Mouse (Mus musculus) olfactory bulb, adult 2 months (tissue): ENCODE data around the gene Gsap. TPM values are rescaled to one million over a fixed set of nuclear protein-coding genes. Genes with fewer than 3 reads are reported as not detected.

ENCODE experiments used
- H3K27ac ChIP-seq: fragments of 200-500 bp; 2 replicates; pipeline ENCODE4 v1.5.1; 2012; ENCODE audit warnings: low read depth, low read length; ENCODE audit not compliant: insufficient read depth
- H3K4me1 ChIP-seq: fragments of 200-500 bp; 2 replicates; pipeline ENCODE4 v1.6.1; 2012; ENCODE audit warnings: low read length; ENCODE audit not compliant: control insufficient read depth, insufficient read depth
- H3K4me3 ChIP-seq: fragments of 200-500 bp; 2 replicates; pipeline ENCODE4 v1.5.1; 2012; ENCODE audit warnings: mild to moderate bottlenecking, low read depth, low read length, moderate library complexity; ENCODE audit not compliant: insufficient read depth
- CTCF ChIP-seq: fragments of 200-500 bp; IDR thresholded peaks from 2 replicates; pipeline ENCODE4 v1.5.1; 2012; ENCODE audit warnings: low read depth, mild to moderate bottlenecking, low read length, moderate library complexity; ENCODE audit not compliant: insufficient read depth
- POLR2A ChIP-seq: fragments of 200-500 bp; IDR thresholded peaks from 2 replicates; pipeline ENCODE4 v1.6.1; 2012; ENCODE audit warnings: mild to moderate bottlenecking, low read depth, low read length, moderate library complexity; ENCODE audit not compliant: insufficient read depth
- whole genome bisulfite sequencing: fragments of 180-500 bp; shearing (Covaris S2); methylation state at CpG from one replicate; pipeline ENCODE4 v1.1.7; 2018; 5-methylcytosine and 5-hydroxymethylcytosine counted together
- polyA plus RNA-seq: library from polyadenylated mRNA; stranded (reverse); fragments of >200 nt; gene quantifications from 2 replicates; pipeline ENCODE4 v1.2.4, GENCODE M21; 2012; ENCODE audit warnings: low replicate concordance; ENCODE audit not compliant: missing spikeins, insufficient read depth, insufficient read length

Gene Gsap
- polyA plus RNA-seq, 1 experiment = not detected

DNA sequence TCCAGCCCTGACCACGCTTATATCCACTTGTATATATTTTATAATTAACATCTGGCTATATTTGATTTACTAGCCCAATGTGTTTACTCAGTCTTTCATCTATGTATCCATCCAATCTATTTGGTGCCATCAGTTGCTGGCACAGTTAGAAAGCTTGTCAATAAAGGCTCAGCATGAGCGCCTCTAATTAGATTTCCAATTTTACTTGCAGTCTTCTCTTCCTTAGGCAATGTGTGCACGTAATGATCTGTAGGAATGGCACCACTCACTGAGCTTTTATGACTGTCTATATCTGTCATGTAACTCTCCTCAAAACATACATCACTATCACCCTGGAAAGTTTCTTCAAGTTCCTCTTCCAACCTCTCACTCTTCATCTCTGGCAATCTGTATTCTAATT lies 29.3 kb upstream of the Gsap start:
- Histone ChIP-seq H3K4me3 (no peak overlapping the region), H3K27ac (no peak overlapping the region), H3K4me1 (no peaks in the 10 kb centered on the region)
- 89% methylated on average over 3 of the region's 3 CpGs for WGBS
- TF ChIP-seq POLR2A = no peak
- no peak for TF ChIP-seq CTCF

DNA sequence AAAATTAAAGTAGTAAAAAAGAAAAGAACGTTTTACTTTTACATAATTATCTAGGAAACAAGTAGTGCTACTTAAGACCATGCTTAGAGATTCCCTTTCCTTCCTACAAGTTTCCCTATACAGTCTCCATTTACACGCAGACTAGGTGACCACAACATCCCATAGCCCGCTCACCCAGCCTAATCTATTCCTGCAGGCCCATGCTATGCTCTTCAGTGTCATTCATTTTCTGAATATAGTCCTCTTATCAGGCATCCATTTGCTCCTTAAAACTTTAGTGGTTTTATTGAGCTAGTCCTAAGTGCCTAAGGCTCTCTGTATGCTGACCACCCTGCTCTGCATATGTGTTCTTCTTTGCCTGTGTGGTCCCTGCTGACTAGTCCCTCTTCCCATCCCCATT lies 26.5 kb upstream of the Gsap start:
- Histone ChIP-seq H3K27ac (no peak overlapping the region), H3K4me1 (no peaks in the 10 kb centered on the region), H3K4me3 (no peak overlapping the region)
- 87% methylated on average over 3 of the region's 3 CpGs for WGBS
- no peak for TF ChIP-seq CTCF
- no peak for TF ChIP-seq POLR2A

DNA sequence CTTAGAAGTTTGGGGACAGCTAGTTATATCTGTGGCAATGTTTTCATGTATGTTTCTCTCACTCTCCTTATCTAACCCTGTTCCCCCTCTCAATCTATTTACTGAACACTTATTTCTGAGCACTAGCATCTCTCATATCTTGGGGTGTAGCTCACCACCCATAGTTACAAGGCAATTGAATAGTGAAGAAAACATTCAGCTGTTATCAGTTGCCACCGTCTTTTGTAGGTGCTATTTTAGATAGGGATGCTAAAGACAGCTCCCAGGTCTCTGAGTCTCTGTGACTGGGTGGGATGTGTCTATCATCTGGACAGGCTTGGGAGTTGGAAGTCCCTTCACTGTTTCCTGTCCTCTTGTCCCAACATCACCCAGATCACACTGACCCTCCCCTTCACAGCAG lies 25.3 kb upstream of the Gsap start:
- no peaks in the 10 kb centered on the region for H3K4me1 ChIP-seq

DNA sequence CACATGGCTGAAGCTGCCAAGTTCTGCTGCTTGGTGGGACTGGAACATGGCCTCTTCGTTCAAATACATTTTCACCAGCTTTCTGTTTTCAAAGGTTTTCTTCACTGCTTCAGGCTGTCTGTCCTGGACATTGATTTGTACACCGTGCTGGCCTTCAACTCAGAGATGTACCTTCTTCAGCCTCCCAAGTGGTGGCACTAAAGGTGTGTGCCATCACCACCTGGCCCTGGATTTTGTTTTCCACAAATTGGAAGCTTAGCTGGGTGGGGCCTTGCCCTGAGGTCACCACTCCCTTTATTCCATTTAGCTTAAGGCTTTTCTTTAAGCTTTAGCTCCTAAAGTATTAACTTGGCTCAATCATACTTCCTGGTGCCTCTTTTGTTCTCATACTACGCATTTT lies 22.6 kb upstream of the Gsap start:
- 90% methylated on average over 3 of the region's 3 CpGs for WGBS
- TF ChIP-seq POLR2A = no peak

More for the DNA sequence above, 25.3 kb upstream of the Gsap start:
- TF ChIP-seq POLR2A (no peak), CTCF (no peak)
- H3K4me3 ChIP-seq = no peak overlapping the region
- 90% methylated on average over 1 of the region's 1 CpGs for WGBS
- H3K27ac ChIP-seq = no peak overlapping the region

DNA sequence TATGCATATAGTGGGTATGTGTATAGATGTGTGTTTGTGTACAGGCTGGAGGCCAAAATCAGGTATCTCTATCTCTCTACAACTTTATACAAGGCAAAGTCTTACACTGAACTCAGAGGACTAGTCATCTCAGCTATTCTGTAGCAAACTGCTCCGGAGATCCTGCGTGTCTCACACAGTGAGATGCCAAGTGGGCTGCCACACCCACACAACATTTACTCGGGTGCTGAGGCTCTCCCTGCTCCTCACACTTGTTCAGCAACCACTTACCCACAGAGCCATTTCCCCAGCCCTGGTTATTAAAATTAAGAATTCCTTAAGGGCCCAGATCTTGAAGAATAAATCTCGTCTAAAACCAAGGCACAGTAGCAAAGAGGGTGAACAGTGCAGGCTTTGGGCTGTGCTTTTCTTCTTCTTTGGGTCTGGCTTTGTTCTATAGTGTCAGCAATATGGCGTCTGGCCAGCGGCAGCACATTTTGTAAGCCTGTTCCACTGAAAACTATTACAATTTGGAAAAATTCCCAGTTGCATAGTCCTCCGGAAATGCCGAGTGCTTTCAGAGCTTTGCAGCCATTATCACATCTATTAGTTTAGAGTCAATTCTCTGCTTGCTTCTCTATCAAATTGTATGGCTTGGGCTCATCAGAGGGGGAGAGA lies 17.2 kb upstream of the Gsap start:
- TF ChIP-seq POLR2A = no peak
- no peak for TF ChIP-seq CTCF
- WGBS = 23% methylated on average over 8 of the region's 8 CpGs
- Histone ChIP-seq H3K4me1 (peaks cover 18% of the 10 kb centered on the region), H3K27ac (peak overlapping the region; percentile 20; the same call in 1 of the 2 replicates), H3K4me3 (no peak overlapping the region)

More for the DNA sequence above, 22.6 kb upstream of the Gsap start:
- no peak overlapping the region for H3K4me3 ChIP-seq
- no peak overlapping the region for H3K27ac ChIP-seq
- no peaks in the 10 kb centered on the region for H3K4me1 ChIP-seq

DNA sequence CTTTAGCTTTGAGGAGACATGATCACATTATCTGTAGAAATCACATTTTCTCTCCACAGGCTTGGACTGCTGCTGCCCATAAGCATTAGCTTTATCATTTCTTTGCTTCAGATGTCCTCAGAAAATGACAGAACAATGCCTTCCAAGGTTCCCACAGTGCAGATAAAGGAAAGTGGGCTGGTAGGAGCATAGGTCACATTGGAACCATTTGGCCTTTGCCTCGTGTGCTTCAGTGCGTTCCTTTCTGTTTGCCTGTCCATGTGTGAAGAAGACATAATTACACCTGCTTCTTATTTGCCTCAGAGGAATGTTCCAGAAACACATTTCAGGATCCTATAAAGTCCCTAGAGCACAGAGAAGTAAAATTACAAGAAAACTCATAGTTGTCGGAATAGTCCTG lies 16.7 kb upstream of the Gsap start:
- Histone ChIP-seq H3K4me3 (no peak overlapping the region), H3K27ac (no peak overlapping the region), H3K4me1 (peaks cover 20% of the 10 kb centered on the region)
- no peak for TF ChIP-seq CTCF
- no peak for TF ChIP-seq POLR2A
- WGBS = 63% methylated on average over 3 of the region's 3 CpGs

DNA sequence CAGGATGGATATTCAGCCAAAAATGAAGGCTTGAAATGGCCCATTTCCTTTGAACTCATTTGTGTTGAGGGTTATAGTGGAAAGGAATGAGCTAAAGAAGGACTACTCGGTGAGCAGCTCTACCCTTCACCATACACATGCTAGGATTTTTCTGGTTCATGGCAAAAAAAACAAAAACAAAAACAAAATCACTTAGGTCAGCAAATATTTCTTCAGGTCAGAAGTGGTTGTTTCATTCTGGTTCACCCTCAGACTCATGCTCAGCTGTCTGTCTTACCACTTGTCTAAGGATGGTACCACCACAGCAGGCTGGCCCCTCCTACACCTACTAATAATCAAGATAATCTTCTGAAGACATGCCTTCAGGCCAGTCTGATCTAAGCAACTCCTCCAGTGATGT lies 16.2 kb upstream of the Gsap start:
- 95% methylated on average over 1 of the region's 1 CpGs for WGBS
- Histone ChIP-seq H3K4me1 (peaks cover 20% of the 10 kb centered on the region), H3K27ac (no peak overlapping the region), H3K4me3 (no peak overlapping the region)
- no peak for TF ChIP-seq POLR2A
- TF ChIP-seq CTCF = no peak

DNA sequence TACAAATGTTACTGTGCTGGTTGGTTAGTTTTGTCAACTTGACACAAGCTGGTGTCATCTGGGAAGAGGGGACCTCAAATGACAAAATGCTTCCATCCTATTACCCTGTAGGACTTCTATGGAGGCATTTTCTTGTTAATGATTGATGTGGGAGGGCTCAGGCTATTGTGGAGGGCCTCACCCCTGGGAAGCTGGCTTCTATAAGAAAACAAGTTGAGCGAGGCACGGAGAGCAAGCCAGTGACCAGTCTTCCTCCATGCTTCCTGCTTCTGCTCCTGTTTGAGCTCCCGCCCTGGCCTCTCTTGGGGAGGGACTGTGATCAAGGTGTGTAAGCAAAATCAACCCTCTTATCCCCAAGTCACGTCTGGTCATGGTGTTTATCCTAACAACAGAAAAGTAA lies 15.6 kb upstream of the Gsap start:
- Histone ChIP-seq H3K4me3 (no peak overlapping the region), H3K4me1 (peaks cover 24% of the 10 kb centered on the region), H3K27ac (0 out of 2 replicates have a peak overlapping the region, but pooled peaks have one; percentile 12)
- WGBS = 57% methylated on average over 4 of the region's 4 CpGs
- no peak for TF ChIP-seq CTCF
- no peak for TF ChIP-seq POLR2A

DNA sequence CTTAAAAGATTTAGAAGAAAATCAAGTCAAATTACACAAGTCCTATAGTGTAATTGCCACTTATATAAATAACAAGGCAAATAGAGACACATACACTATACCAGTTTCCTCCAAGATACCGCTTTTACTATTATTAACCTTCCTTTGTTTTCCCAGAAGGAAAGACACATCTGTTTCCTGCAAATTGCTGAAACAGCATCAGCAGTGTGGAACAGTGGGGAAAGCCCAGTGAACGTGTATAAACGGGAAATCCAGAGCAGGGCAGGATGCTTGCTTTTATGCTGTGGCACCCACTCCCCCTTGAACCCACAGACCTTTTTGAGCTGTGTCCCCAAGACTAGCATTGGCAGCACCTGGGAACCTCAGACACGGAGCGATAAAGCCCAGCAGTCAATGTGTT lies 15.2 kb upstream of the Gsap start:
- Histone ChIP-seq H3K4me1 (peaks cover 25% of the 10 kb centered on the region), H3K4me3 (no peak overlapping the region), H3K27ac (0 out of 2 replicates have a peak overlapping the region, but pooled peaks have one; percentile 50)
- TF ChIP-seq CTCF = no peak
- 14% methylated on average over 5 of the region's 5 CpGs for WGBS

DNA sequence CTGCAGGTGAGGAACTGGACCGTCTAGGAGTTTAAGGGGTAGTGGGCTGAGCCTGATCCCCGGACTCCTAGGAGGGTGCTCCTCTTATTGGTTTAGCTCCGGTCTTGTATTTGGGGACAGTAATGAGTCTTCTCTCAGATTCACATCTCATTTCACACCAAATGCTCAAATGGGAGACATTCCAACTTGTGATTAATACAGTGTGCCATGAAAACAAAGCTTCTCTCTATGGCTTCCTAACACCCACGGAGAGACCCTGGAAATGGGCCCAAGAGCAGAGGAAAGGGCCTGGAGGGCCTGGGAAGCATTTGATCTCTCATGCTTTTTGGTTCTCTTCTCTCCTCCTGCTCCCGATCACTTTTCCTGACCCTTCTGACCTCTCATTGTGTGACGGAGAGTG lies 14.7 kb upstream of the Gsap start:
- Histone ChIP-seq H3K4me1 (peaks cover 25% of the 10 kb centered on the region), H3K27ac (0 out of 2 replicates have a peak overlapping the region, but pooled peaks have one; percentile 50), H3K4me3 (no peak overlapping the region)
- TF ChIP-seq CTCF (no peak), POLR2A (no peak)
- 24% methylated on average over 6 of the region's 6 CpGs for WGBS
